Comparison of ENCODE assay signal across 7 mouse cellular contexts in the genomic region with DNA sequence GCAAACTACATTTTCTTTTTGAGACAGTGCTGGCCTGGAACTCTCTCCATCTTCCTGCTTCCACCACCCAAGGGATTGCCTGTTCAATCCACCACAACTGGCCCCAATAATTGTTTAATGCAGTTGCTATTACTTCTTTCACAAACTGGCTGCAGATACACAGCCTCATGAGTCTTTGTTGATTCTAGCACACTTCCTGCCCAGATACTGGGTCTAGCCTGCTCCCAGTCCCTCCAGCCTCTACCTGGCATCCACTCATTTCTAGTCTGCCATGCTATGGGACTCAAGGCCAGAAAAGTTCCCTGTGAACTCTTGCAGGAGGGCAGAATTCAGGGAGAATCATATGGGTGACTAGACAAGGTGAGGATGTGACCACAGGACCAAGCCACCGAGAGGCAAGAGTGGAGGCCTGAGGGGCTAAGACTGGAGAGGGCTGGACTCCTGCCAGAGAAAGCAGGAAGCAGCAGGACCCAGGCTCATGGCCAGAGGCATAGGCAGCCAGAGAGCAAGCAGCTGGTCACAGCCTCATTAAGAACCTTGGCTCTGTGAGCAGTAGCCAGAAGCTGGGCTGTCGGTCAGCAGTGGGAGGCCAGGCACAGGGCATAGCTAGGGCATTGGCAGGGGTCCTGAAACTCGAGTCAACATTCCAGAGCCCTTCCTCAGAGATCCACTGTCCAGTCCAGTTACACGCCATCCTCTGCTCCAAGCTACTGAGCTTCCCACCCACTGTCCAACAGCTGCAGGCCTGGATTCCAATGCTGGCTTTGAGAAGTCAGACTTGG. TPM values are rescaled to one million over a fixed set of nuclear protein-coding genes. Genes with fewer than 3 reads are reported as not detected.
DNase-seq lines count a peak whose midpoint lies in the region; ATAC-seq and TF ChIP-seq lines count a peak whose summit lies in the region.

No protein-coding gene starts in this region.

- no peak for DNase-seq in spleen, adult 2 months (ENCODE audit: low read depth in 1 of 2, low spot score in 2 of 2)
- no peak for DNase-seq in spleen, postnatal 4 days (ENCODE audit: low spot score in 2 of 2)
- peak; percentile 96 for DNase-seq in fibroblast of lung, adult 2 months (ENCODE audit: low read depth)
- DNase-seq in heart, postnatal 14 days: peak; percentile 80 to 87
- peak; percentile 72 to 83 for DNase-seq in kidney, postnatal 4 days
- DNase-seq in lung, postnatal 10 days: peak; percentile 88

- no peak for ATAC-seq in megakaryocyte progenitor cell, adult 5-6 weeks (replicated peaks; ENCODE audit: poor library complexity)

- no peak for TF ChIP-seq CTCF in spleen, adult 2 months (IDR thresholded peaks at IDR 0.05; ENCODE audit: extremely low read depth, insufficient read depth, insufficient read length, insufficient replicate concordance)

- TF ChIP-seq POLR2A in spleen, adult 2 months (IDR thresholded peaks at IDR 0.05; ENCODE audit: low read depth, low read length): no peak

- intact Hi-C loops in heart, postnatal 14 days (cut with DNase I): no loop called here

- H3K4me1 ChIP-seq in spleen, adult 2 months (ENCODE audit: control insufficient read depth, insufficient read depth, insufficient read length): peaks cover 50% of the 10 kb centered on the region

- H3K4me3 ChIP-seq in spleen, adult 2 months (ENCODE audit: extremely low read depth, insufficient read depth, insufficient read length): no peak overlapping the region

- H3K27me3 ChIP-seq in spleen, adult 2 months (ENCODE audit: control insufficient read depth, insufficient read depth, low read length): no peaks in the 10 kb centered on the region

- 57% methylated on average over 4 of the region's 4 CpGs for WGBS in spleen, adult 2 months

- no peaks in the 10 kb centered on the region for H3K36me3 ChIP-seq in spleen, adult 2 months (ENCODE audit: control insufficient read depth, insufficient read depth, low read length)

- H3K27ac ChIP-seq in spleen, adult 2 months (ENCODE audit: insufficient read depth, low read length): peak overlapping the region; percentile 83

RNA-seq across cellular contexts. Expression of a gene that starts 7.4 kb away (rescaled TPM):
- 45.9 and 63.4 TPM in 2 replicates for polyA plus RNA-seq in spleen, adult 2 months (2012; rRNA removed)
- 1 to 10 TPM; 5.5 to 6.3 TPM for total RNA-seq in heart, postnatal 14 days (2021)
- total RNA-seq in megakaryocyte progenitor cell, adult 5-6 weeks (2015): 29.7 and 32.8 TPM in 2 replicates
- 33.0 and 34.2 TPM in 2 replicates for total RNA-seq in megakaryocyte progenitor cell, adult 5-6 weeks (2017)

RNA-seq across cellular contexts. Expression of a gene that starts 44.4 kb away (rescaled TPM):
- polyA plus RNA-seq in spleen, adult 2 months (2012; rRNA removed): 10.2 and 12.1 TPM in 2 replicates
- total RNA-seq in heart, postnatal 14 days (2021): 10 to 100 TPM; 72.5 to 74.9 TPM
- total RNA-seq in megakaryocyte progenitor cell, adult 5-6 weeks (2015): 19.9 and 22.3 TPM in 2 replicates
- 45.6 and 51.2 TPM in 2 replicates for total RNA-seq in megakaryocyte progenitor cell, adult 5-6 weeks (2017)

Comparison
In these comparisons a context has a peak if more than half of its experiments do, and no peak if none do; other contexts are left out.
1. DNase-seq: peak in fibroblast of lung, adult 2 months (single experiment), heart, postnatal 14 days (2 of 2), kidney, postnatal 4 days (2 of 2) and lung, postnatal 10 days (single experiment); none in spleen, adult 2 months (0 of 2) and spleen, postnatal 4 days (0 of 2).
2. RNA of a gene that starts 7.4 kb away (total RNA-seq): 29.7 to 34.2 TPM in megakaryocyte progenitor cell, adult 5-6 weeks; 5.5 to 6.3 TPM in heart, postnatal 14 days; every median in the first group is over 4 times any median in the second.